7 mouse cellular contexts compared by ENCODE assay signal in the genomic region with DNA sequence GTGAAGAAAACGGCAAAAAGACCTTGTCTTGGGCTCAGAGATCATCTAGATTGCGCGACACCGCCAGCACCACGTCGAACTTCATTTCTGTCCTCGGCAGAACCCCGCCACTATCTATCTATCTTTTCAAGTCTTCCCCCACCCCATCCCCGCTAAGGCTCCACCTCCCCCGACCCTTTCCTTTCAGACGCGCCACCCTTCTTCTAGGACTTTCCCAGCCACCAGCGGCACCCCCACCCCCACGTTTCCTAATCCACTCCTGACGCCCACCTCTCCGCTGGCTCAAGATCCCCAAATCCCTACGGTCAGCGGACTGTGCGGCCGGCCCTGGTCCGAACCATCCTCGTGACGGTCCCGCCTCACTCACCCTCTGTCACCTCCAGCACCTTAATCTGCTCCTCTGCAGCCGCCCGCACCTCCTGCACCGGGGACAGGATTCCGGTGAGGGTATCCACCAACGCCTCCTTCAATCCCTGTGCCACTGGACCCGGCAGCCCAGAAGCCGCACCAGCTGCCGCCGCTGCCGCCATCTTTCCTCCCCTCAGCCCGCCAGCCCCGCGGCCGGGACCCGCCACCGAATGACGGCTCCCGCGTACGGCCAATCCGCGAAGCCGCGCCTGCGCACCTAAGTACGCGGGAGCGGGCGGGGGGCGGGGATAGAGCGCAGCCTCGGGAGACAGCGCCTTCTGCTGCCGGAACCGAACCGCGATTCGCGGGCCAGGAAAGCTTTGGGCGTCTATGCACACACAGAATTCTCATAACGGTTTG. TPM values are rescaled to one million over a fixed set of nuclear protein-coding genes. Genes with fewer than 3 reads are reported as not detected.
A peak's percentile ranks its signal among the peaks of the same experiment; 100 is the strongest.
DNase-seq lines count a peak whose midpoint lies in the region; ATAC-seq lines count a peak whose summit lies in the region.

Gene Ipo9, minus strand, starts transcription at position 599 of the 768 bp plus-strand sequence.

- H3K9me3 ChIP-seq in intestine, embryonic 16.5 days (ENCODE audit: control insufficient read depth, low read length) = no peaks in the 10 kb centered on the region
- H3K9me3 ChIP-seq in midbrain, embryonic 11.5 days (ENCODE audit: control insufficient read depth, low read length) = no peaks in the 10 kb centered on the region

- H3K9ac ChIP-seq in intestine, embryonic 16.5 days (ENCODE audit: low read depth, low read length) = peak within 1 kb of the TSS; percentile 93
- H3K9ac ChIP-seq in midbrain, embryonic 11.5 days (ENCODE audit: low read length) = peak within 1 kb of the TSS; percentile 97

- H3K4me3 ChIP-seq in intestine, embryonic 16.5 days (ENCODE audit: low read length) = peak within 1 kb of the TSS; percentile 86
- peak within 1 kb of the TSS; percentile 87 for H3K4me3 ChIP-seq in midbrain, embryonic 11.5 days (ENCODE audit: low read depth, low read length)

- H3K27ac ChIP-seq in intestine, embryonic 16.5 days (ENCODE audit: low read length) = peak within 1 kb of the TSS; percentile 75
- peak within 1 kb of the TSS; percentile 84 for H3K27ac ChIP-seq in midbrain, embryonic 11.5 days (ENCODE audit: low read depth, low read length)

- H3K27me3 ChIP-seq in intestine, embryonic 16.5 days (replicated peaks; ENCODE audit: control insufficient read depth, insufficient read depth, low read length) = no peaks in the 10 kb centered on the region
- no peaks in the 10 kb centered on the region for H3K27me3 ChIP-seq in midbrain, embryonic 11.5 days (ENCODE audit: control insufficient read depth, insufficient read depth, low read length)

- H3K36me3 ChIP-seq in intestine, embryonic 16.5 days (ENCODE audit: control insufficient read depth, insufficient read depth, low read length) = no peaks in the 10 kb centered on the region
- H3K36me3 ChIP-seq in midbrain, embryonic 11.5 days (ENCODE audit: control insufficient read depth, insufficient read depth, low read length) = peaks cover 3% of the 10 kb centered on the region; the same call in 1 of the 2 replicates

- H3K4me2 ChIP-seq in intestine, embryonic 16.5 days (ENCODE audit: low read depth, low read length) = peak within 1 kb of the TSS; percentile 69
- peak within 1 kb of the TSS; percentile 60 for H3K4me2 ChIP-seq in midbrain, embryonic 11.5 days

- under 1% methylated on average over 65 of the region's 65 CpGs for WGBS in intestine, embryonic 16.5 days
- under 1% methylated on average over 61 of the region's 65 CpGs for WGBS in midbrain, embryonic 11.5 days

- peaks cover 19% of the 10 kb centered on the region for H3K4me1 ChIP-seq in intestine, embryonic 16.5 days (ENCODE audit: control insufficient read depth, insufficient read depth, low read length)
- peaks cover 24% of the 10 kb centered on the region for H3K4me1 ChIP-seq in midbrain, embryonic 11.5 days (ENCODE audit: control insufficient read depth, insufficient read depth, low read length)

- ATAC-seq in intestine, embryonic 16.5 days = peak; percentile 98
- peak; percentile 96 for ATAC-seq in midbrain, embryonic 11.5 days (ENCODE audit: low FRiP score)

- peak; percentile 83 for DNase-seq in adrenal gland, adult 8-10 months
- DNase-seq in embryo, embryonic 9.5 days (ENCODE audit: extremely low spot score) = peak; percentile 91
- peak; percentile 92 to 94 for DNase-seq in gastrocnemius, postnatal 4 days (ENCODE audit: low spot score in 2 of 2)
- peak; percentile 93 to 94 for DNase-seq in left cerebral cortex, postnatal 36 days (ENCODE audit: low spot score in 2 of 2)
- peak; percentile 98 for DNase-seq in midbrain, embryonic 11.5 days (ENCODE audit: low spot score, missing footprints)
- DNase-seq in skeletal muscle tissue, adult 2 months (ENCODE audit: low read depth, low spot score) = peak; percentile 90

- intact Hi-C loops in left cerebral cortex, postnatal 36 days (cut with DNase I) = loop anchor here (5.0 kb wide), 1 partner anchor 43 kb away; no protein-coding TSS in a partner anchor

RNA-seq across cellular contexts. Expression of gene Ipo9, which starts in this region (rescaled TPM):
- total RNA-seq in adrenal gland, adult 8-10 months (2022) = 100 to 1,000 TPM in 2 of 4 experiments, 10 to 100 TPM in 2; 71.1 to 104 (median 90.1) TPM
- 10 to 100 TPM; 89.2 to 90.6 TPM for total RNA-seq in gastrocnemius, postnatal 4 days (2021)
- 64.7 and 70.5 TPM in 2 replicates for polyA plus RNA-seq in intestine, embryonic 16.5 days (2015; fragmentation: Nextera tagmentation; extraction: Ambion mirVana)
- 100 to 1,000 TPM; 167 to 173 TPM for total RNA-seq in left cerebral cortex, postnatal 36 days (2021)
- 167 and 188 TPM in 2 replicates for polyA plus RNA-seq in midbrain, embryonic 11.5 days (2014; fragmentation: Nextera tagmentation; extraction: Ambion mirVana)

Comparison
In these comparisons a context has a peak if more than half of its experiments do, and no peak if none do; other contexts are left out.
1. Peak in every context shown above with its lines: DNase-seq, ATAC-seq, H3K4me3 ChIP-seq and H3K27ac ChIP-seq.